Mouse (Mus musculus): ENCODE results near the gene Gm49450. TPM values are rescaled to one million over a fixed set of nuclear protein-coding genes. Genes with fewer than 3 reads are reported as not detected.

Gm49450 gene
- polyA plus RNA-seq, 1 experiment, result 82.1 TPM

- WGBS, result 92% methylated on average over 3 of the region's 3 CpGs
- Histone ChIP-seq H3K27me3 (ENCODE audit: control insufficient read depth, insufficient read depth, low read length) (no peaks in the 10 kb centered on the region), H3K4me3 (ENCODE audit: control insufficient read depth, insufficient read depth, low read length) (no peak overlapping the region), H3K4me1 (replicated peaks; ENCODE audit: control insufficient read depth, insufficient read depth, low read length) (peaks cover 8% of the 10 kb centered on the region), H3K27ac (ENCODE audit: control insufficient read depth, insufficient read depth, low read length) (no peak overlapping the region), H3K36me3 (ENCODE audit: control insufficient read depth, insufficient read depth, low read length) (no peaks in the 10 kb centered on the region)
- no peak for DNase-seq
- TF ChIP-seq CTCF (IDR thresholded peaks at IDR 0.05; ENCODE audit: borderline replicate concordance, control insufficient read depth, extremely low read depth, insufficient read depth, low read length, poor library complexity), result no peak
- no peak for TF ChIP-seq POLR2A (IDR thresholded peaks at IDR 0.05; ENCODE audit: control insufficient read depth, extremely low read depth, insufficient read depth, low read length, poor library complexity)
Measured at GRCm38 (mm10) chr15:98949607-98949892, 3.8 kb downstream of the Gm49450 start.

GRCm38 (mm10) chr15:98948857-98949606 is 4.3 kb downstream of the Gm49450 start:
- DNase-seq, result no peak
- WGBS, result 95% methylated on average over 6 of the region's 6 CpGs
- peaks cover 8% of the 10 kb centered on the region for H3K4me1 ChIP-seq (replicated peaks; ENCODE audit: control insufficient read depth, insufficient read depth, low read length)
- no peak overlapping the region for H3K4me3 ChIP-seq (ENCODE audit: control insufficient read depth, insufficient read depth, low read length)
- H3K27me3 ChIP-seq (ENCODE audit: control insufficient read depth, insufficient read depth, low read length), result no peaks in the 10 kb centered on the region
- no peaks in the 10 kb centered on the region for H3K36me3 ChIP-seq (ENCODE audit: control insufficient read depth, insufficient read depth, low read length)
- no peak for TF ChIP-seq CTCF (IDR thresholded peaks at IDR 0.05; ENCODE audit: borderline replicate concordance, control insufficient read depth, extremely low read depth, insufficient read depth, low read length, poor library complexity)
- no peak for TF ChIP-seq POLR2A (IDR thresholded peaks at IDR 0.05; ENCODE audit: control insufficient read depth, extremely low read depth, insufficient read depth, low read length, poor library complexity)
- no peak overlapping the region for H3K27ac ChIP-seq (ENCODE audit: control insufficient read depth, insufficient read depth, low read length)

GRCm38 (mm10) chr15:98948382-98948781 is 5.0 kb downstream of the Gm49450 start:
- no peaks in the 10 kb centered on the region for H3K36me3 ChIP-seq (ENCODE audit: control insufficient read depth, insufficient read depth, low read length)
- DNase-seq, result no peak
- H3K4me1 ChIP-seq (replicated peaks; ENCODE audit: control insufficient read depth, insufficient read depth, low read length), result peaks cover 7% of the 10 kb centered on the region
- TF ChIP-seq POLR2A (IDR thresholded peaks at IDR 0.05; ENCODE audit: control insufficient read depth, extremely low read depth, insufficient read depth, low read length, poor library complexity), result no peak
- TF ChIP-seq CTCF (IDR thresholded peaks at IDR 0.05; ENCODE audit: borderline replicate concordance, control insufficient read depth, extremely low read depth, insufficient read depth, low read length, poor library complexity), result no peak
- H3K27me3 ChIP-seq (ENCODE audit: control insufficient read depth, insufficient read depth, low read length), result no peaks in the 10 kb centered on the region
- no peak overlapping the region for H3K4me3 ChIP-seq (ENCODE audit: control insufficient read depth, insufficient read depth, low read length)
- no peak overlapping the region for H3K27ac ChIP-seq (ENCODE audit: control insufficient read depth, insufficient read depth, low read length)

- Histone ChIP-seq H3K27me3 (ENCODE audit: control insufficient read depth, insufficient read depth, low read length) (no peaks in the 10 kb centered on the region), H3K4me3 (ENCODE audit: control insufficient read depth, insufficient read depth, low read length) (no peak overlapping the region), H3K36me3 (ENCODE audit: control insufficient read depth, insufficient read depth, low read length) (no peaks in the 10 kb centered on the region), H3K27ac (ENCODE audit: control insufficient read depth, insufficient read depth, low read length) (no peak overlapping the region), H3K4me1 (replicated peaks; ENCODE audit: control insufficient read depth, insufficient read depth, low read length) (peaks cover 7% of the 10 kb centered on the region)
- no peak for DNase-seq
- TF ChIP-seq POLR2A (IDR thresholded peaks at IDR 0.05; ENCODE audit: control insufficient read depth, extremely low read depth, insufficient read depth, low read length, poor library complexity) (no peak), CTCF (IDR thresholded peaks at IDR 0.05; ENCODE audit: borderline replicate concordance, control insufficient read depth, extremely low read depth, insufficient read depth, low read length, poor library complexity) (no peak)
- WGBS, result 96% methylated on average over 3 of the region's 3 CpGs
Measured at GRCm38 (mm10) chr15:98947884-98948283, 5.5 kb downstream of the Gm49450 start.

GRCm38 (mm10) chr15:98943133-98943532 is 10.2 kb downstream of the Gm49450 start:
- WGBS, result 97% methylated on average over 4 of the region's 4 CpGs
- no peaks in the 10 kb centered on the region for H3K27me3 ChIP-seq (ENCODE audit: control insufficient read depth, insufficient read depth, low read length)
- no peak overlapping the region for H3K27ac ChIP-seq (ENCODE audit: control insufficient read depth, insufficient read depth, low read length)
- DNase-seq, result no peak
- no peaks in the 10 kb centered on the region for H3K36me3 ChIP-seq (ENCODE audit: control insufficient read depth, insufficient read depth, low read length)
- TF ChIP-seq POLR2A (IDR thresholded peaks at IDR 0.05; ENCODE audit: control insufficient read depth, extremely low read depth, insufficient read depth, low read length, poor library complexity) (no peak), CTCF (IDR thresholded peaks at IDR 0.05; ENCODE audit: borderline replicate concordance, control insufficient read depth, extremely low read depth, insufficient read depth, low read length, poor library complexity) (no peak)
- no peaks in the 10 kb centered on the region for H3K4me1 ChIP-seq (replicated peaks; ENCODE audit: control insufficient read depth, insufficient read depth, low read length)
- H3K4me3 ChIP-seq (ENCODE audit: control insufficient read depth, insufficient read depth, low read length), result no peak overlapping the region

- peaks cover 5% of the 10 kb centered on the region for H3K4me1 ChIP-seq (replicated peaks; ENCODE audit: control insufficient read depth, insufficient read depth, low read length)
- H3K36me3 ChIP-seq (ENCODE audit: control insufficient read depth, insufficient read depth, low read length), result no peaks in the 10 kb centered on the region
- H3K4me3 ChIP-seq (ENCODE audit: control insufficient read depth, insufficient read depth, low read length), result no peak overlapping the region
- no peaks in the 10 kb centered on the region for H3K27me3 ChIP-seq (ENCODE audit: control insufficient read depth, insufficient read depth, low read length)
- 93% methylated on average over 4 of the region's 4 CpGs for WGBS
- TF ChIP-seq CTCF (IDR thresholded peaks at IDR 0.05; ENCODE audit: borderline replicate concordance, control insufficient read depth, extremely low read depth, insufficient read depth, low read length, poor library complexity) (no peak), POLR2A (IDR thresholded peaks at IDR 0.05; ENCODE audit: control insufficient read depth, extremely low read depth, insufficient read depth, low read length, poor library complexity) (no peak)
- no peak for DNase-seq
- H3K27ac ChIP-seq (ENCODE audit: control insufficient read depth, insufficient read depth, low read length), result no peak overlapping the region
Measured at GRCm38 (mm10) chr15:98942081-98942480, 11.3 kb downstream of the Gm49450 start.

GRCm38 (mm10) chr15:98941539-98941938 is 11.8 kb downstream of the Gm49450 start:
- Histone ChIP-seq H3K27ac (ENCODE audit: control insufficient read depth, insufficient read depth, low read length) (no peak overlapping the region), H3K4me3 (ENCODE audit: control insufficient read depth, insufficient read depth, low read length) (no peak overlapping the region), H3K36me3 (ENCODE audit: control insufficient read depth, insufficient read depth, low read length) (no peaks in the 10 kb centered on the region), H3K27me3 (ENCODE audit: control insufficient read depth, insufficient read depth, low read length) (no peaks in the 10 kb centered on the region), H3K4me1 (replicated peaks; ENCODE audit: control insufficient read depth, insufficient read depth, low read length) (peaks cover 7% of the 10 kb centered on the region)
- 96% methylated on average over 2 of the region's 2 CpGs for WGBS
- TF ChIP-seq POLR2A (IDR thresholded peaks at IDR 0.05; ENCODE audit: control insufficient read depth, extremely low read depth, insufficient read depth, low read length, poor library complexity), result no peak
- TF ChIP-seq CTCF (IDR thresholded peaks at IDR 0.05; ENCODE audit: borderline replicate concordance, control insufficient read depth, extremely low read depth, insufficient read depth, low read length, poor library complexity), result no peak
- DNase-seq, result no peak
